Comparison of ENCODE assay signal across 24 mouse cellular contexts in genomic region chr11:112708119-112708730, GRCm38 (mm10).
DNase-seq lines count a peak whose midpoint lies in the region; ATAC-seq lines count a peak whose summit lies in the region.
"Had no signal": no experiment of that assay in that cellular context is flagged by ENCODE, and none has a peak within 500 bp of the region (broad histone marks: within the 10 kb centered on the region; RNA-seq: fewer than 3 reads in every experiment).

No protein-coding gene starts in this region.

- ATAC-seq in forebrain, embryonic 11.5 days (replicated peaks; ENCODE audit: low FRiP score) = peak; percentile 77
- no peak; the same call in 1 of the 2 replicates for ATAC-seq in forebrain, embryonic 15.5 days (replicated peaks)
- peak; percentile 86 for ATAC-seq in midbrain, embryonic 11.5 days (ENCODE audit: low FRiP score)
- ATAC-seq in midbrain, embryonic 15.5 days (replicated peaks) = no peak; the same call in 1 of the 2 replicates
- ATAC-seq in midbrain, embryonic 12.5 days (ENCODE audit: low FRiP score, low read depth) = peak; percentile 80
- ATAC-seq: liver, embryonic 12.5 days had no signal

- peaks cover 8% of the 10 kb centered on the region; the same call in 1 of the 2 replicates for H3K4me1 ChIP-seq in forebrain, embryonic 11.5 days (replicated peaks; ENCODE audit: control insufficient read depth, insufficient read depth, low read length)
- peaks cover 10% of the 10 kb centered on the region for H3K4me1 ChIP-seq in forebrain, embryonic 15.5 days
- H3K4me1 ChIP-seq in midbrain, embryonic 11.5 days (ENCODE audit: control insufficient read depth, insufficient read depth, low read length) = peaks cover 5% of the 10 kb centered on the region; the same call in 1 of the 2 replicates
- 0 out of 2 replicates have a peak, but pooled peaks cover 5% of the 10 kb centered on the region for H3K4me1 ChIP-seq in midbrain, embryonic 15.5 days
- H3K4me1 ChIP-seq in midbrain, embryonic 12.5 days = peaks cover 26% of the 10 kb centered on the region
- H3K4me1 ChIP-seq: heart, embryonic 15.5 days; liver, embryonic 12.5 days had no signal

- no peaks in the 10 kb centered on the region for H3K36me3 ChIP-seq in forebrain, embryonic 11.5 days (ENCODE audit: control insufficient read depth, insufficient read depth, low read length)
- H3K36me3 ChIP-seq in forebrain, embryonic 15.5 days = no peaks in the 10 kb centered on the region
- no peaks in the 10 kb centered on the region for H3K36me3 ChIP-seq in midbrain, embryonic 11.5 days (ENCODE audit: control insufficient read depth, insufficient read depth, low read length)
- no peaks in the 10 kb centered on the region for H3K36me3 ChIP-seq in midbrain, embryonic 15.5 days (replicated peaks)
- H3K36me3 ChIP-seq in midbrain, embryonic 12.5 days = no peaks in the 10 kb centered on the region
- H3K36me3 ChIP-seq: heart, embryonic 15.5 days; liver, embryonic 12.5 days had no signal

- H3K4me2 ChIP-seq in forebrain, embryonic 11.5 days (ENCODE audit: low read depth, low read length, severe bottlenecking) = peak overlapping the region; percentile 21; the same call in 1 of the 2 replicates
- no peak overlapping the region for H3K4me2 ChIP-seq in forebrain, embryonic 15.5 days (replicated peaks)
- no peak overlapping the region for H3K4me2 ChIP-seq in midbrain, embryonic 11.5 days
- no peak overlapping the region for H3K4me2 ChIP-seq in midbrain, embryonic 15.5 days
- no peak overlapping the region for H3K4me2 ChIP-seq in midbrain, embryonic 12.5 days (replicated peaks)
- H3K4me2 ChIP-seq: heart, embryonic 15.5 days; liver, embryonic 12.5 days; lung, embryonic 14.5 days had no signal

- WGBS in forebrain, embryonic 11.5 days = 18% methylated on average over 11 of the region's 11 CpGs
- 18% methylated on average over 11 of the region's 11 CpGs for WGBS in forebrain, embryonic 15.5 days
- 31% methylated on average over 11 of the region's 11 CpGs for WGBS in midbrain, embryonic 11.5 days
- 21% methylated on average over 11 of the region's 11 CpGs for WGBS in midbrain, embryonic 15.5 days
- 27% methylated on average over 11 of the region's 11 CpGs for WGBS in midbrain, embryonic 12.5 days

- H3K4me3 ChIP-seq in forebrain, embryonic 11.5 days (ENCODE audit: low read depth, low read length) = no peak overlapping the region
- H3K4me3 ChIP-seq in forebrain, embryonic 15.5 days = no peak overlapping the region
- no peak overlapping the region for H3K4me3 ChIP-seq in midbrain, embryonic 11.5 days (ENCODE audit: low read depth, low read length)
- no peak overlapping the region for H3K4me3 ChIP-seq in midbrain, embryonic 15.5 days
- no peak overlapping the region for H3K4me3 ChIP-seq in midbrain, embryonic 12.5 days
- H3K4me3 ChIP-seq: erythroblast, embryonic 14.5 days; heart, adult 2 months; heart, embryonic 15.5 days; left cerebral cortex, adult 2 months; liver, embryonic 12.5 days had no signal

- no peaks in the 10 kb centered on the region for H3K27me3 ChIP-seq in forebrain, embryonic 11.5 days (ENCODE audit: control insufficient read depth, insufficient read depth, low read length)
- H3K27me3 ChIP-seq in forebrain, embryonic 15.5 days = no peaks in the 10 kb centered on the region
- no peaks in the 10 kb centered on the region for H3K27me3 ChIP-seq in midbrain, embryonic 11.5 days (ENCODE audit: control insufficient read depth, insufficient read depth, low read length)
- H3K27me3 ChIP-seq in midbrain, embryonic 15.5 days (replicated peaks) = no peaks in the 10 kb centered on the region
- no peaks in the 10 kb centered on the region for H3K27me3 ChIP-seq in midbrain, embryonic 12.5 days
- H3K27me3 ChIP-seq: heart, embryonic 15.5 days; liver, embryonic 12.5 days had no signal

- H3K9ac ChIP-seq in forebrain, embryonic 11.5 days (ENCODE audit: low read length) = no peak overlapping the region
- no peak overlapping the region for H3K9ac ChIP-seq in forebrain, embryonic 15.5 days (replicated peaks)
- no peak overlapping the region for H3K9ac ChIP-seq in midbrain, embryonic 11.5 days (ENCODE audit: low read length)
- no peak overlapping the region for H3K9ac ChIP-seq in midbrain, embryonic 15.5 days
- H3K9ac ChIP-seq in midbrain, embryonic 12.5 days (replicated peaks) = no peak overlapping the region
- H3K9ac ChIP-seq: heart, embryonic 15.5 days; liver, embryonic 12.5 days; lung, embryonic 14.5 days had no signal

- no peaks in the 10 kb centered on the region for H3K9me3 ChIP-seq in forebrain, embryonic 11.5 days (ENCODE audit: control insufficient read depth, low read length)
- no peaks in the 10 kb centered on the region for H3K9me3 ChIP-seq in forebrain, embryonic 15.5 days
- no peaks in the 10 kb centered on the region for H3K9me3 ChIP-seq in midbrain, embryonic 11.5 days (ENCODE audit: control insufficient read depth, low read length)
- no peaks in the 10 kb centered on the region for H3K9me3 ChIP-seq in midbrain, embryonic 15.5 days
- H3K9me3 ChIP-seq in midbrain, embryonic 12.5 days = no peaks in the 10 kb centered on the region
- H3K9me3 ChIP-seq: heart, embryonic 15.5 days; liver, embryonic 12.5 days had no signal

- no peak for DNase-seq in forebrain, embryonic 11.5 days (ENCODE audit: low spot score)
- DNase-seq in midbrain, embryonic 11.5 days (ENCODE audit: low spot score, missing footprints) = peak; percentile 87
- no peak for DNase-seq in adrenal gland, adult (ENCODE audit: inconsistent age in 2 of 2, low spot score in 1 of 2)
- DNase-seq in lung, postnatal 14 days = no peak
- DNase-seq: adrenal gland, adult 2 months; B cell, adult 2 months; cerebellum, postnatal 10 days; gastrocnemius, postnatal 14 days; heart, adult 2 months; heart, postnatal 4 days; kidney, adult 2 months; kidney, postnatal 14 days; layer of hippocampus, adult 9-11 months; left cerebral cortex, postnatal 4 days; lung, embryonic 14.5 days; lung, postnatal 4 days had no signal

- H3K27ac ChIP-seq in forebrain, embryonic 11.5 days (ENCODE audit: low read depth, low read length) = peak overlapping the region; percentile 59; the same call in 1 of the 2 replicates
- no peak overlapping the region for H3K27ac ChIP-seq in forebrain, embryonic 15.5 days (replicated peaks)
- H3K27ac ChIP-seq in midbrain, embryonic 11.5 days (ENCODE audit: low read depth, low read length) = peak overlapping the region; percentile 4; the same call in 1 of the 2 replicates
- no peak overlapping the region for H3K27ac ChIP-seq in midbrain, embryonic 15.5 days
- peak overlapping the region; percentile 40 for H3K27ac ChIP-seq in midbrain, embryonic 12.5 days (replicated peaks)
- H3K27ac ChIP-seq: heart, adult 2 months; heart, embryonic 15.5 days; left cerebral cortex, adult 2 months; liver, embryonic 12.5 days; stomach, postnatal 0 days had no signal

Comparison
In these comparisons a context has a peak if more than half of its experiments do, and no peak if none do; other contexts are left out.
1. ATAC-seq: peak in forebrain, embryonic 11.5 days (single experiment), midbrain, embryonic 11.5 days (single experiment) and midbrain, embryonic 12.5 days (single experiment); none in forebrain, embryonic 15.5 days (single experiment) and midbrain, embryonic 15.5 days (single experiment).
2. H3K27ac ChIP-seq: peak in forebrain, embryonic 11.5 days (single experiment), midbrain, embryonic 11.5 days (single experiment) and midbrain, embryonic 12.5 days (single experiment); none in forebrain, embryonic 15.5 days (single experiment) and midbrain, embryonic 15.5 days (single experiment).